Mouse (Mus musculus) kidney, postnatal 0 days (tissue): ENCODE data around the gene Polr3h. TPM values are rescaled to one million over a fixed set of nuclear protein-coding genes. Genes with fewer than 3 reads are reported as not detected.

ENCODE experiments used
- ATAC-seq: fragments of 200-750 bp; cut with Nextera tagmentation; replicated peaks from 2 replicates; pipeline ENCODE4 v1.8.0; 2017; ENCODE audit warnings: low read depth, moderate number of reproducible peaks, moderate TSS enrichment, moderate library complexity; ENCODE audit not compliant: low FRiP score
- DNase-seq: peaks from one replicate; pipeline ENCODE4 v3.0.0-alpha.2; 2016; ENCODE audit warnings: low spot score
- H3K27ac ChIP-seq: fragments of 300-500 bp; sonication (generic); 2 replicates; pipeline ENCODE4 v1.5.1; 2014; ENCODE audit warnings: mild to moderate bottlenecking
- H3K27me3 ChIP-seq: fragments of 300-500 bp; sonication (generic); 2 replicates; pipeline ENCODE4 v1.6.1; 2014; ENCODE audit warnings: low read length, mixed read lengths; ENCODE audit not compliant: insufficient read depth
- H3K36me3 ChIP-seq: fragments of 300-500 bp; sonication (generic); 2 replicates; pipeline ENCODE4 v1.6.1; 2014; ENCODE audit warnings: low read length, mixed read lengths; ENCODE audit not compliant: insufficient read depth
- H3K4me1 ChIP-seq: fragments of 300-500 bp; sonication (generic); replicated peaks from 2 replicates; pipeline ENCODE4 v1.6.1; 2014; ENCODE audit warnings: antibody characterized with exemption, low read length, mixed read lengths; ENCODE audit not compliant: insufficient read depth
- H3K4me2 ChIP-seq: fragments of 300-500 bp; sonication (generic); 2 replicates; pipeline ENCODE4 v1.6.1; 2014; ENCODE audit warnings: mild to moderate bottlenecking, low read length, moderate library complexity, mixed read lengths
- H3K4me3 ChIP-seq: fragments of 300-500 bp; sonication (generic); replicated peaks from 2 replicates; pipeline ENCODE4 v1.5.1; 2014; ENCODE audit warnings: low read depth, low read length
- H3K9ac ChIP-seq: fragments of 300-500 bp; sonication (generic); 2 replicates; pipeline ENCODE4 v1.6.1; 2014; ENCODE audit warnings: low read depth, low read length
- H3K9me3 ChIP-seq: fragments of 300-500 bp; sonication (generic); replicated peaks from 2 replicates; pipeline ENCODE4 v1.6.1; 2016; ENCODE audit warnings: low read length, inconsistent platforms, mixed read lengths
- CTCF ChIP-seq: IDR thresholded peaks from 2 replicates; pipeline ENCODE4 v1.5.1; 2016; ENCODE audit warnings: antibody characterized with exemption, low read depth, mild to moderate bottlenecking, moderate library complexity
- WGBS: fragments of 180-500 bp; shearing (Covaris S2); extraction: QIAGEN DNeasy Blood & Tissue Kit; methylation state at CpG from one replicate; pipeline ENCODE4 v1.1.7; 2014; 5-methylcytosine and 5-hydroxymethylcytosine counted together
- polyA plus RNA-seq: library from polyadenylated mRNA; unstranded; fragments of >200 nt; fragmentation: Nextera tagmentation; extraction: Ambion mirVana; gene quantifications from 2 replicates; pipeline ENCODE4 v1.2.1, GENCODE M21; 2015

The Polr3h gene
- polyA plus RNA-seq, 1 experiment from 2014 or later: 129 TPM

DNA sequence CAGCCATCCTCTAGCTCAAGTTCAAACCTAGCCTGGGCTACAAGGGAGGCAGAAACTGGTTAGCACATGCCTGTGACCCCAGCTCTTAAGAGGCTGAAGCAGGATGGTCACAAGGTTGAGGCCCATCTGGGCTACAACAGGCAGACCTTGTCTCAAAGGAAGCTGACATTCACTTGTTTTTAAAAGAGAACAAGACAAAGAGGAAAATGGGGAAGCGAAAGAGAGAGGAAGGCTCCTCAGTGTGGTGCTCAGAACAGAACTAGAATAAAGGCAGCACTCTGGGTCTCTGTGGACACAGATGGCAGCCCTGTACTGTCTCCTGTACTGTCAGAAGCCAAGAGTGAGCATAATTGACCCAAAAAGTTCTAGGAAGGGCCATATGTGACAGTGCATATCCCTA is 7.9 kb upstream of the Polr3h start:
- no peak overlapping the region for H3K27ac ChIP-seq

DNA sequence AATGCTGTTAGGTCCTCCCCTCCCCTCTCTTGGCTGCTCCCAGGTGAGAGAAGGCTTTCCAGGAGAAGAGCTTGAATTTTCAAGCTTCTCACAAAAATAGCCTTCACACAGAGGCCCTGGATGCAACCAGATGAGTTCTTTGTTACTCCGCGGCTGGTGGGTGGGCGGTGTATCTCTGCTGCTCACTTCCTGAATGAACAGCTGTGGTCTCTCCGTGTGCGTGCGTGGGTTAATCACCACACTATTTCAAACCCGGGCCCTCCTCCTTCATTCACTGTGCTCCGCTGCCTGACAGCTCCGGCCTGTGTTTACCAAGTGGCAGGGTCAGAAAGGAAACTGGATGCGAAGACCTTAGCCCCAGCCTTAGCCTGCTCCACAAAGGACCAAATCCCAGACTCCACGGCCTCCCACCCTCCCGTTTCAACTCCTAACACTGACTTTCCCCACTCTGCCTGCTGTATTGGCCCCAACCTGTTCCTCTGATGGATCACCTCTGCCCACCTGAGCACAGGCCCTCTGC is 7.0 kb upstream of the Polr3h start:
- no peaks in the 10 kb centered on the region for H3K36me3 ChIP-seq
- no peaks in the 10 kb centered on the region for H3K9me3 ChIP-seq
- no peak for TF ChIP-seq CTCF
- no peaks in the 10 kb centered on the region for H3K27me3 ChIP-seq
- peak; percentile 93 for DNase-seq
- H3K4me2 ChIP-seq: peak overlapping the region; percentile 23; the same call in 1 of the 2 replicates
- 12% methylated on average over 12 of the region's 12 CpGs for WGBS
- H3K4me3 ChIP-seq: no peak overlapping the region
- peak overlapping the region; percentile 77 for H3K27ac ChIP-seq
- ATAC-seq: peak; percentile 45; the same call in 1 of the 2 replicates
- peak overlapping the region; percentile 27; the same call in 1 of the 2 replicates for H3K9ac ChIP-seq
- peaks cover 29% of the 10 kb centered on the region for H3K4me1 ChIP-seq

More for the DNA sequence above, 7.9 kb upstream of the Polr3h start:
- no peak for ATAC-seq
- 92% methylated on average over 1 of the region's 1 CpGs for WGBS
- no peaks in the 10 kb centered on the region for H3K27me3 ChIP-seq
- H3K9me3 ChIP-seq: no peaks in the 10 kb centered on the region
- no peak overlapping the region for H3K9ac ChIP-seq
- H3K4me2 ChIP-seq: no peak overlapping the region
- no peak overlapping the region for H3K4me3 ChIP-seq
- no peaks in the 10 kb centered on the region for H3K36me3 ChIP-seq
- no peak for TF ChIP-seq CTCF
- no peak for DNase-seq
- H3K4me1 ChIP-seq: peaks cover 25% of the 10 kb centered on the region

DNA sequence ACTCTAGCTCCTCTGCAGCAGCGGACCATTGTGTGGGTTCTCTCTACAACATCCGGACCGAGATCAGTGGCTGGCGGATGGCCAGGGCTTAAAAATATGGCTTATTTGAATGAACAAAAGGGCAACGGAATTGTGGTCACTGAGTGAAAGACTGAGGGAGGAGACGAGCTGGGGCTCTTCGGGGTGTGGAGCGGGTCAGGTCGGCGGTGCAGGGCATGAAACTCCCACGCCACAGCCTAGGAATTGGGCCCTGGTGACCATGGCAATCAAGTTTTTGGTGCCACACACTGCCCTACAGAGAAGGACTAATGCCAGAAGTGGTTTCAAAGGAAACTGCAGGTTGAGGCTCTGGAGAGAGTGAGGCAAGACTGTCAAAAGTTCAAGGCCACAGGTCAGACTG is 2.2 kb upstream of the Polr3h start:
- Histone ChIP-seq H3K9me3 (no peaks in the 10 kb centered on the region), H3K4me3 (no peak overlapping the region), H3K27ac (peak overlapping the region; percentile 86), H3K36me3 (no peaks in the 10 kb centered on the region), H3K4me1 (peaks cover 32% of the 10 kb centered on the region), H3K27me3 (no peaks in the 10 kb centered on the region), H3K4me2 (peak overlapping the region; percentile 37), H3K9ac (peak overlapping the region; percentile 23; the same call in 1 of the 2 replicates)
- ATAC-seq (no peak), DNase-seq (peak; percentile 79)
- no peak for TF ChIP-seq CTCF
- 9% methylated on average over 11 of the region's 11 CpGs for WGBS

DNA sequence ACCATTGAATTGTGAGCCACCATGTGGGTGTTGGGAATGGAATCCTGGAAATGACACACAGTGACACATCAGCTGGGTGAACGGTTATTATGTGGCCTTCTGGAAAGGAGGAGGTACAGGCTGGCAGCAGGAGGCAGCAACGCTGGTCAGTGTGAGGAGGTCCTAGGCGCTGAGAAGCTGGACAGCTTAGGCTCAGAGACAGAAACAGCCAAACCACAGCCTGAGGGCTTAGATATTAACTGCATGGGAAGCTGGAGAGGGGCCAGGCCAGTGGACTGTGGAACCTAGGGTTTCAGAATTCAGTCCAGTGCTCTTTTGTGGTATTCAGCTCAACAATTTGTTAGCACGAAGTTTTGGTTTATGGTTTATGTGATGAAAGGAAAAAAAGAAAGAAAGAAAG is 1.7 kb upstream of the Polr3h start:
- TF ChIP-seq CTCF: no peak
- H3K27me3 ChIP-seq: no peaks in the 10 kb centered on the region
- peak; percentile 75 for DNase-seq
- WGBS: 18% methylated on average over 4 of the region's 4 CpGs
- H3K4me3 ChIP-seq: no peak overlapping the region
- peak overlapping the region; percentile 86 for H3K27ac ChIP-seq
- H3K36me3 ChIP-seq: no peaks in the 10 kb centered on the region
- H3K4me2 ChIP-seq: peak overlapping the region; percentile 37; the same call in 1 of the 2 replicates
- ATAC-seq: peak; percentile 42; the same call in 1 of the 2 replicates
- H3K9ac ChIP-seq: no peak overlapping the region
- H3K4me1 ChIP-seq: peaks cover 26% of the 10 kb centered on the region
- H3K9me3 ChIP-seq: no peaks in the 10 kb centered on the region

DNA sequence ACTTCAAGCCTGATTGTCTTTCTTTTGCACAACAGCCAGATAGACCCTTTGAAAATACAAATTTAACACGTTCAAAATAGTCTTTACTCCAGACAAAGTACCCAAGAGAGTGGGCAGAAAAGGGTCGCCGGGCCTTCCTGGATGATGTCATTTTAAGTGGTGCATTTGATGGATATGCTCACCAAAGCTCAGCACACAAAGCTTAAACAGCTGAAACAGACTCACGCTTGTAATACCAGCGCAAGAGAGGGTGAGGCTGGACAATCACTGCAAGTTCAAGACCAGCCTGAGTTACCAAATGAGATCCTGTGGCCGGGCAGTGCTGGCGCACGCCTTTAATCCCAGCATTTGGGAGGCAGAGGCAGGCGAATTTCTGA is 394 bp upstream of the Polr3h start:
- ATAC-seq: no peak
- no peak overlapping the region for H3K9ac ChIP-seq

DNA sequence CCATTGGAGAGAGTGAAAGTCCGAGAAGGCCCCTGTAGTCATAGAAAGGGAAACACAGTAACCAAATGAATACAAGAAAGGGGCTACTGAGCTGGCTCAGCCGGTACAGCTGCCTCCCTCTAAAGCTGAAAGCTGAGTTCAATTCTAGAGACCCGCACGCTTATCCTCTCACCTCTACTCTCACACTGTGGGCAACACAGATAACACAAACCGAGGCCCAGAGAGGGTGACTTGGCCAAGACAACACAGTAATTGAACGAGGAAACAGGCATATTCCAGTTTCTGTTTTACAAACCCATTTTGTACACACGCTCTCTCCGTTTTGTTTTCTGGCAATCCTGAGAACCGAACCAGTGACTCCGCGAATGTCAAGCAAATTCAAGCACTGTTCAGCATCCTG is 1.1 kb downstream of the Polr3h start:
- peak overlapping the region; percentile 76 for H3K4me2 ChIP-seq
- no peaks in the 10 kb centered on the region for H3K9me3 ChIP-seq
- no peak overlapping the region for H3K27ac ChIP-seq
- no peak for TF ChIP-seq CTCF
- WGBS: 86% methylated on average over 11 of the region's 11 CpGs
- peak overlapping the region; percentile 71; the same call in 1 of the 2 replicates for H3K9ac ChIP-seq
- H3K4me1 ChIP-seq: peaks cover 25% of the 10 kb centered on the region
- 0 out of 2 replicates have a peak, but pooled peaks cover 5% of the 10 kb centered on the region for H3K36me3 ChIP-seq
- DNase-seq (no peak), ATAC-seq (no peak)
- no peaks in the 10 kb centered on the region for H3K27me3 ChIP-seq
- peak overlapping the region; percentile 59 for H3K4me3 ChIP-seq

More for the DNA sequence above, 394 bp upstream of the Polr3h start:
- Histone ChIP-seq H3K9me3 (no peaks in the 10 kb centered on the region), H3K27ac (no peak overlapping the region), H3K36me3 (no peaks in the 10 kb centered on the region), H3K4me2 (peak overlapping the region; percentile 25; the same call in 1 of the 2 replicates), H3K4me1 (peaks cover 25% of the 10 kb centered on the region), H3K27me3 (no peaks in the 10 kb centered on the region), H3K4me3 (no peak overlapping the region)
- no peak for DNase-seq
- TF ChIP-seq CTCF: no peak
- 34% methylated on average over 9 of the region's 9 CpGs for WGBS
